10 mouse cellular contexts compared by ENCODE assay signal in genomic region chr12:24746579-24747296, GRCm38 (mm10). TPM values are rescaled to one million over a fixed set of nuclear protein-coding genes. Genes with fewer than 3 reads are reported as not detected.
A peak's percentile ranks its signal among the peaks of the same experiment; 100 is the strongest.
DNase-seq lines count a peak whose midpoint lies in the region; ATAC-seq and TF ChIP-seq lines count a peak whose summit lies in the region.
"Had no signal": no experiment of that assay in that cellular context is flagged by ENCODE, and none has a peak within 500 bp of the region (broad histone marks: within the 10 kb centered on the region; RNA-seq: fewer than 3 reads in every experiment).

No protein-coding gene starts in this region.

- H3K4me3 ChIP-seq in lung, adult 2 months (replicated peaks; ENCODE audit: extremely low read depth, low read depth, low read length) = no peak overlapping the region
- H3K4me3 ChIP-seq in limb, embryonic 14.5 days (replicated peaks; ENCODE audit: low read length) = no peak overlapping the region
- H3K4me3 ChIP-seq in stomach, embryonic 15.5 days (replicated peaks) = no peak overlapping the region

- no peak overlapping the region for H3K4me2 ChIP-seq in limb, embryonic 14.5 days (replicated peaks; ENCODE audit: low read depth, low read length, severe bottlenecking)
- no peak overlapping the region for H3K4me2 ChIP-seq in stomach, embryonic 15.5 days

- peak overlapping the region; percentile 49 for H3K27ac ChIP-seq in limb, embryonic 14.5 days (replicated peaks; ENCODE audit: low read depth, low read length)
- H3K27ac ChIP-seq in stomach, embryonic 15.5 days = peak overlapping the region; percentile 18; the same call in 1 of the 2 replicates

- no peak for TF ChIP-seq CTCF in lung, adult 2 months (IDR thresholded peaks at IDR 0.05; ENCODE audit: insufficient read depth, low read length)

- H3K36me3 ChIP-seq in limb, embryonic 14.5 days (ENCODE audit: control insufficient read depth, insufficient read depth, low read length) = no peaks in the 10 kb centered on the region
- no peaks in the 10 kb centered on the region for H3K36me3 ChIP-seq in stomach, embryonic 15.5 days

- H3K4me1 ChIP-seq in lung, adult 2 months (ENCODE audit: control insufficient read depth, insufficient read depth, low read length) = peaks cover 8% of the 10 kb centered on the region; the same call in 1 of the 2 replicates
- H3K4me1 ChIP-seq in limb, embryonic 14.5 days (ENCODE audit: control insufficient read depth, insufficient read depth, low read length) = no peaks in the 10 kb centered on the region
- no peaks in the 10 kb centered on the region for H3K4me1 ChIP-seq in stomach, embryonic 15.5 days

- no peak for TF ChIP-seq POLR2A in lung, adult 2 months (IDR thresholded peaks at IDR 0.05; ENCODE audit: borderline replicate concordance, extremely low read depth, low read depth, low read length)
- TF ChIP-seq POLR2A in limb, embryonic 14.5 days (IDR thresholded peaks at IDR 0.05; ENCODE audit: borderline replicate concordance, extremely low read depth, insufficient read depth, insufficient read length) = no peak

- 50% methylated on average over 5 of the region's 5 CpGs for WGBS in lung, adult 2 months
- 29% methylated on average over 5 of the region's 5 CpGs for WGBS in limb, embryonic 14.5 days
- WGBS in stomach, embryonic 15.5 days = 38% methylated on average over 5 of the region's 5 CpGs

- H3K9me3 ChIP-seq in limb, embryonic 14.5 days (ENCODE audit: control insufficient read depth, low read length) = no peaks in the 10 kb centered on the region
- H3K9me3 ChIP-seq in stomach, embryonic 15.5 days = no peaks in the 10 kb centered on the region

- peak; percentile 78 for ATAC-seq in limb, embryonic 14.5 days (ENCODE audit: low FRiP score, low read depth)
- ATAC-seq in stomach, embryonic 15.5 days (ENCODE audit: insufficient read depth, low FRiP score, low read depth) = no peak
- ATAC-seq: Patski had no signal

- H3K9ac ChIP-seq in limb, embryonic 14.5 days (ENCODE audit: low read depth, low read length, severe bottlenecking) = no peak overlapping the region
- no peak overlapping the region for H3K9ac ChIP-seq in stomach, embryonic 15.5 days

- DNase-seq in lung, adult 18-20 months = peak; percentile 15 to 33
- DNase-seq in lung, adult 2 months = no peak
- DNase-seq in heart, adult 9 months (ENCODE audit: low spot score in 2 of 2) = peak; percentile 49 to 88
- DNase-seq in limb, embryonic 14.5 days (ENCODE audit: low spot score) = peak; percentile 74
- no peak for DNase-seq in layer of hippocampus, postnatal 36 days
- no peak for DNase-seq in thymus, postnatal 36 days
- DNase-seq: cerebellum, postnatal 36 days; right cerebral cortex, postnatal 25 days had no signal

- H3K27me3 ChIP-seq in limb, embryonic 14.5 days (ENCODE audit: control insufficient read depth, insufficient read depth, low read length) = no peaks in the 10 kb centered on the region
- H3K27me3 ChIP-seq in stomach, embryonic 15.5 days (replicated peaks) = no peaks in the 10 kb centered on the region
- H3K27me3 ChIP-seq: Patski had no signal

RNA-seq across cellular contexts. Expression of gene Rrm2, which starts 38.7 kb away (rescaled TPM):
- 1.6 and 2.1 TPM in 2 replicates for polyA plus RNA-seq in lung, adult 2 months (2012; rRNA removed)
- polyA plus RNA-seq in limb, embryonic 14.5 days (2012; rRNA removed) = 60.6 and 67.2 TPM in 2 replicates
- polyA plus RNA-seq in limb, embryonic 14.5 days (2014; fragmentation: Nextera tagmentation; extraction: Ambion mirVana) = 128 and 135 TPM in 2 replicates
- polyA plus RNA-seq in stomach, embryonic 15.5 days (2015; fragmentation: Nextera tagmentation; extraction: Ambion mirVana) = 172 and 175 TPM in 2 replicates
- total RNA-seq in layer of hippocampus, postnatal 36 days (2021) = 1 to 10 TPM; 2.5 to 3.1 TPM

Comparison
In these comparisons a context has a peak if more than half of its experiments do, and no peak if none do; other contexts are left out.
1. DNase-seq: peak in lung, adult 18-20 months (2 of 2), heart, adult 9 months (2 of 2) and limb, embryonic 14.5 days (single experiment); none in lung, adult 2 months (single experiment), layer of hippocampus, postnatal 36 days (0 of 2) and thymus, postnatal 36 days (0 of 2).
2. RNA of gene Rrm2, which starts 38.7 kb away (polyA plus RNA-seq): 172 to 175 TPM in stomach, embryonic 15.5 days and 60.6 to 135 TPM in limb, embryonic 14.5 days; 1.6 to 2.1 TPM in lung, adult 2 months; every median in the first group is over 10 times any median in the second.